Mouse (Mus musculus): ENCODE results near the gene Pxmp4. TPM values are rescaled to one million over a fixed set of nuclear protein-coding genes. Genes with fewer than 3 reads are reported as not detected.

Gene Pxmp4
- polyA plus RNA-seq, 1 experiment = 21.5 TPM

- Histone ChIP-seq H3K4me3 (ENCODE audit: insufficient read depth, low read length) (no peak overlapping the region), H3K4me1 (ENCODE audit: control insufficient read depth, insufficient read depth, low read length) (no peaks in the 10 kb centered on the region), H3K27ac (ENCODE audit: insufficient read depth, low read length) (no peak overlapping the region)
- no peak for TF ChIP-seq CTCF (IDR thresholded peaks at IDR 0.05; ENCODE audit: extremely low read depth, insufficient read depth, low read length)
- TF ChIP-seq POLR2A (IDR thresholded peaks at IDR 0.05; ENCODE audit: extremely low read depth, insufficient read depth, low read length) = no peak
Measured at GRCm38 (mm10) chr2:154635826-154636225, 32.3 kb upstream of the Pxmp4 start.

DNA sequence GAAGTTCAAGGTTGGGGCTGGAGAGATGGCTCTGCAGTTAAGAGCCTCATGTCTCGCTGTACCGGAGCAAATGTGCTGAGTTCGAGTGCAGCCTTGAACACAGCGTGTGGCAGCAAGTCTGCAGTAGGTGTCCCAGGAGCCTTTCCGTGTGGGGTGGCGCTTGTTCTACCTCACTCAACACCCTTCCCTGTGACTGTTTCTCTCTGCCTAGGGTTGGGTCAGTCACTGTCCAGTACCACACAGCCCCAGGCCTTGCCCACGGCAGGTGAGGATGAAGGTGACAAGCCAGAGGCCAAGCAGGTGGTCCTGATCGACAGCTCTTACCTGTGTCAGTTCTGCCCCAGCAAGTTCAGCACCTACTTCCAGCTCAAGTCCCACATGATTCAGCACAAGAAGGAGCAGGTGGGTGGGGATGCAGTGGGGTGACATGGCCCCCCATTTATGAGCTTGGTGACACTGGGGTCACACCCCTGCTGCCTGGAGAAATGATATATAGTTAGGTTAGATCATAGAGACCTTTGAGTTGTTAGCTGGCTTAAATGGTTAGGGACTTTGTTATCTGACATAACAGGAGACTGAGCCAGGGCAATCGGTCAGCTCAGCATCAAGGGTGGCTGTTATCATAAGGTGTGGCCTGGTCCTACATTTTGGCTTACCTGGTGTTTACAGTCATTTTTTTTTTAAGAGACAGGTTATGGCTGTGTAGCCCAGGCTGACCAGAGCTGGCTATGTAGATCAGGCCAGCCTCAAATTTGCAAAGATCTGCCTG, 30.6 kb upstream of the Pxmp4 start:
- Histone ChIP-seq H3K4me1 (ENCODE audit: control insufficient read depth, insufficient read depth, low read length) (no peaks in the 10 kb centered on the region), H3K27ac (ENCODE audit: insufficient read depth, low read length) (no peak overlapping the region), H3K4me3 (ENCODE audit: insufficient read depth, low read length) (no peak overlapping the region)
- TF ChIP-seq CTCF (IDR thresholded peaks at IDR 0.05; ENCODE audit: extremely low read depth, insufficient read depth, low read length) = no peak
- TF ChIP-seq POLR2A (IDR thresholded peaks at IDR 0.05; ENCODE audit: extremely low read depth, insufficient read depth, low read length) = no peak

DNA sequence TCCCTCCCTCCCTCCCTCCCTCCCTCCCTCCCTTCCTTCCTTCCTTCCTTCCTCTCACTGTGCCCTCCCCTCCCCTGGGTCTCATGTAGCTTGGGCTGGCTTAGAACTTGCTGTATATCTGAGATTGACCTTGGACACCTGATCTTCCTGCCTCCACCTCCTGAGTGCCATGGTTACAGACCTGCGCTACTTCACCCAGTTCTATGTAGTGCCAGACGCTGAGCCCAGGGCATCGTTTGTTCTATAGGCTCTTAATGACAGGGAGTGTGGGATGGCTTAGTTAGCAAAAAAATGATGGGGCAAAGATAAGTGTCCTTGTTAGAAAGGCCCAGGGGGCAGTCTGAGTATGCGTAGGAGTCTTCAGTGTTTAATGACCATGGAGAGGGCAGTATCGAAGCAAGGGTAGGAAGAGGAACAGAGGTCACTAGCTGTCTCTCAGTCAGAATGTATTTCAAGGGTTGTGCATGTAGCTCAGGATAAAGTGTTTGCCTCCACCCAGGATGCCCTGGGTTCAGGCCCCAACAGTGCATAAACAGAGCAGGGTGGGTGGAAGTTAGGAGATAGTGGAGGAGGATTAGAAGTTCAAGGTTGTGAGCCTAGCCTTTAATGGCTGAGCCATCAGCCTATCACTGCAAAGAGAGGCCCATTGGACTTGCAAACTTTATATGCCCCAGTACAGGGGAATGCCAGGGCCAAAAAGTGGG, 29.7 kb upstream of the Pxmp4 start:
- Histone ChIP-seq H3K4me3 (ENCODE audit: insufficient read depth, low read length) (no peak overlapping the region), H3K4me1 (ENCODE audit: control insufficient read depth, insufficient read depth, low read length) (no peaks in the 10 kb centered on the region), H3K27ac (ENCODE audit: insufficient read depth, low read length) (no peak overlapping the region)
- TF ChIP-seq CTCF (IDR thresholded peaks at IDR 0.05; ENCODE audit: extremely low read depth, insufficient read depth, low read length) (no peak), POLR2A (IDR thresholded peaks at IDR 0.05; ENCODE audit: extremely low read depth, insufficient read depth, low read length) (no peak)

- H3K4me1 ChIP-seq (ENCODE audit: control insufficient read depth, insufficient read depth, low read length) = no peaks in the 10 kb centered on the region
- H3K27ac ChIP-seq (ENCODE audit: insufficient read depth, low read length) = no peak overlapping the region
- no peak for TF ChIP-seq POLR2A (IDR thresholded peaks at IDR 0.05; ENCODE audit: extremely low read depth, insufficient read depth, low read length)
- no peak for TF ChIP-seq CTCF (IDR thresholded peaks at IDR 0.05; ENCODE audit: extremely low read depth, insufficient read depth, low read length)
- no peak overlapping the region for H3K4me3 ChIP-seq (ENCODE audit: insufficient read depth, low read length)
Measured at GRCm38 (mm10) chr2:154632203-154632780, 28.8 kb upstream of the Pxmp4 start.

- H3K4me1 ChIP-seq (ENCODE audit: control insufficient read depth, insufficient read depth, low read length) = no peaks in the 10 kb centered on the region
- H3K27ac ChIP-seq (ENCODE audit: insufficient read depth, low read length) = no peak overlapping the region
- TF ChIP-seq CTCF (IDR thresholded peaks at IDR 0.05; ENCODE audit: extremely low read depth, insufficient read depth, low read length) = no peak
- TF ChIP-seq POLR2A (IDR thresholded peaks at IDR 0.05; ENCODE audit: extremely low read depth, insufficient read depth, low read length) = no peak
- H3K4me3 ChIP-seq (ENCODE audit: insufficient read depth, low read length) = no peak overlapping the region
Measured at GRCm38 (mm10) chr2:154630531-154630930, 27.0 kb upstream of the Pxmp4 start.

DNA sequence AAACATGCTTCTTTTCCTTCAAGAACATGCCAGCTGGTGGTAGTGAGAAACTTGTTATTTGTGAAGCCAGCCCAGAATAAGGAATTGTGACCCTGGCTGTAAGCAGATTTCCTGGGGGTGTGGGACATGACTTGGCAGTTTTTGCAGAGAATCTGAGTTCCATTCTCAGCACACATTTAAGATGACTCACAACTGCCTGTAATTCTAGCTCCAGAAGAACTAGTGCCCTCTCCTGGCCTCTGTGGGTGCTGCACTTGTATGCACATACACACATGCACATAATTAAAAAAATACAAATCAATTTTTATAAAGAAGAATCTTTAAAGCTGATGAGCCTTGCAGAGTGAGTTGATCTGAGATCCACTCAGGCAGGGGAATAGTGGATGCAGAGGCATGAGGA, 20.6 kb upstream of the Pxmp4 start:
- no peak overlapping the region for H3K4me3 ChIP-seq (ENCODE audit: insufficient read depth, low read length)
- H3K27ac ChIP-seq (ENCODE audit: insufficient read depth, low read length) = no peak overlapping the region
- H3K4me1 ChIP-seq (ENCODE audit: control insufficient read depth, insufficient read depth, low read length) = no peaks in the 10 kb centered on the region
- TF ChIP-seq POLR2A (IDR thresholded peaks at IDR 0.05; ENCODE audit: extremely low read depth, insufficient read depth, low read length) (no peak), CTCF (IDR thresholded peaks at IDR 0.05; ENCODE audit: extremely low read depth, insufficient read depth, low read length) (no peak)

GRCm38 (mm10) chr2:154621684-154622083, 18.2 kb upstream of the Pxmp4 start:
- no peaks in the 10 kb centered on the region for H3K4me1 ChIP-seq (ENCODE audit: control insufficient read depth, insufficient read depth, low read length)
- no peak overlapping the region for H3K27ac ChIP-seq (ENCODE audit: insufficient read depth, low read length)
- no peak overlapping the region for H3K4me3 ChIP-seq (ENCODE audit: insufficient read depth, low read length)
- TF ChIP-seq CTCF (IDR thresholded peaks at IDR 0.05; ENCODE audit: extremely low read depth, insufficient read depth, low read length) (no peak), POLR2A (IDR thresholded peaks at IDR 0.05; ENCODE audit: extremely low read depth, insufficient read depth, low read length) (no peak)

DNA sequence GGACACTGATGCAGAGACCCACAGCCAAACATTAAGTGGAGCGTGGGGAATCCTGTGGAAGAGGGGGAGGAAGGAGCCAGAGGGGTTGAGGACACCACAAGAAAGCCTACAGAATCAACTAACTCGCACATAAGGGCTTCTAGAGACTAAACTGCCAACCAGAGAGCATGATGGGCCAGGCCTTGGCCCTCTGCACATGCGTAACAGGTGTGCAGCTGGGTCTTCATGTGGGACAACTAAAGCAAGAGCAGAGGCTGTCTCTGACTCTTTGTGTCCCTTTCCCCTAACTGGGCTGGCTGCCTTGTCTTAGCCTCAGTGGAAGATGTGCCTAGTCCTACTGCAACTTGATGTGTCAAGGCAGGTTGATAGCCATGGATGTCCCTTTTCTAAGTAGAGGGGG, 13.6 kb upstream of the Pxmp4 start:
- H3K4me3 ChIP-seq (ENCODE audit: insufficient read depth, low read length) = no peak overlapping the region
- no peaks in the 10 kb centered on the region for H3K4me1 ChIP-seq (ENCODE audit: control insufficient read depth, insufficient read depth, low read length)
- no peak for TF ChIP-seq CTCF (IDR thresholded peaks at IDR 0.05; ENCODE audit: extremely low read depth, insufficient read depth, low read length)
- TF ChIP-seq POLR2A (IDR thresholded peaks at IDR 0.05; ENCODE audit: extremely low read depth, insufficient read depth, low read length) = no peak
- no peak overlapping the region for H3K27ac ChIP-seq (ENCODE audit: insufficient read depth, low read length)

GRCm38 (mm10) chr2:154615674-154616073, 12.2 kb upstream of the Pxmp4 start:
- Histone ChIP-seq H3K27ac (ENCODE audit: insufficient read depth, low read length) (no peak overlapping the region), H3K4me3 (ENCODE audit: insufficient read depth, low read length) (no peak overlapping the region), H3K4me1 (ENCODE audit: control insufficient read depth, insufficient read depth, low read length) (no peaks in the 10 kb centered on the region)
- no peak for TF ChIP-seq POLR2A (IDR thresholded peaks at IDR 0.05; ENCODE audit: extremely low read depth, insufficient read depth, low read length)
- no peak for TF ChIP-seq CTCF (IDR thresholded peaks at IDR 0.05; ENCODE audit: extremely low read depth, insufficient read depth, low read length)
